Mouse (Mus musculus) forebrain, embryonic 16.5 days (tissue): ENCODE results near the gene Tmem184a. TPM values are rescaled to one million over a fixed set of nuclear protein-coding genes. Genes with fewer than 3 reads are reported as not detected.

Source experiments
- ATAC-seq: fragments of 200-750 bp; cut with Nextera tagmentation; 2 replicates; pipeline ENCODE4 v1.8.0; 2017; ENCODE audit warnings: mild to moderate bottlenecking, moderate library complexity
- H3K27ac ChIP-seq: fragments of 300-500 bp; sonication (generic); 2 replicates; pipeline ENCODE4 v1.5.1; 2014; ENCODE audit warnings: low read length, control low read depth
- H3K27me3 ChIP-seq: fragments of 300-500 bp; sonication (generic); replicated peaks from 2 replicates; pipeline ENCODE4 v1.6.1; 2014; ENCODE audit warnings: low read length; ENCODE audit not compliant: control insufficient read depth, insufficient read depth
- H3K36me3 ChIP-seq: fragments of 300-500 bp; sonication (generic); 2 replicates; pipeline ENCODE4 v1.6.1; 2014; ENCODE audit not compliant: control insufficient read depth, insufficient read depth
- H3K4me1 ChIP-seq: fragments of 300-500 bp; sonication (generic); replicated peaks from 2 replicates; pipeline ENCODE4 v1.6.1; 2014; ENCODE audit warnings: low read length; ENCODE audit not compliant: control insufficient read depth, insufficient read depth
- H3K4me2 ChIP-seq: fragments of 300-500 bp; sonication (generic); 2 replicates; pipeline ENCODE4 v1.6.1; 2014; ENCODE audit warnings: mild to moderate bottlenecking, low read length, control low read depth
- H3K4me3 ChIP-seq: fragments of 300-500 bp; sonication (generic); replicated peaks from 2 replicates; pipeline ENCODE4 v1.5.1; 2014; ENCODE audit warnings: mild to moderate bottlenecking, low read length, control low read depth
- H3K9ac ChIP-seq: fragments of 300-500 bp; sonication (generic); replicated peaks from 2 replicates; pipeline ENCODE4 v1.6.1; 2014; ENCODE audit warnings: low read depth, low read length, control low read depth
- H3K9me3 ChIP-seq: fragments of 300-500 bp; sonication (generic); 2 replicates; pipeline ENCODE4 v1.6.1; 2016; ENCODE audit warnings: low read length; ENCODE audit not compliant: control insufficient read depth
- WGBS: fragments of 180-500 bp; shearing (Covaris S2); extraction: QIAGEN DNeasy Blood & Tissue Kit; methylation state at CpG from one replicate; pipeline ENCODE4 v1.1.7; 2014; 5-methylcytosine and 5-hydroxymethylcytosine counted together
- polyA plus RNA-seq: library from polyadenylated mRNA; unstranded; fragments of >200 nt; fragmentation: Nextera tagmentation; extraction: Ambion mirVana; gene quantifications from 2 replicates; pipeline ENCODE4 v1.2.1, GENCODE M21; 2015

The Tmem184a gene
- polyA plus RNA-seq, 1 experiment from 2014 or later, result 0.29 TPM

DNA sequence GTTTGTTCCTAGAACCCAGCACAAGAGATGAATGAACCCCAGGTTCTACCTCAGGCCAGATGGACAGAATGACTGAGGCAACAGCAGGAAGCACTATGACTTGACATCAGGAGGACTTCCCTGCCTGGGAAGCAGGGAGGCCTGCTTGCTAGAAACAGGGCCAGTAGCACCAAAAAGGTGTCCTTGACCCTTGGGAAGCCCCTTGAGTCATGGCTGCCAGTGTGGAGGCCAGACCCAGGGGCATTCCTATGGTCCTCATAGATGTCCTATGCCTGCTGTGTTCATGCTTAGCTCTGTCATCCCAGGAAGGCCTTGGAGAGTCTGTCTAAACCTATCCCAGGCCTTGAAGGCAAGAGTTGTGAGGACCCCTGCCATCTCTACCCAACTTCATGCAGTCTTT is 3.3 kb downstream of the Tmem184a start:
- Histone ChIP-seq H3K4me1 (no peaks in the 10 kb centered on the region), H3K27ac (no peak overlapping the region), H3K4me3 (no peak overlapping the region), H3K9ac (no peak overlapping the region), H3K36me3 (no peaks in the 10 kb centered on the region), H3K27me3 (peaks cover 18% of the 10 kb centered on the region), H3K4me2 (no peak overlapping the region), H3K9me3 (no peaks in the 10 kb centered on the region)
- ATAC-seq, result no peak

DNA sequence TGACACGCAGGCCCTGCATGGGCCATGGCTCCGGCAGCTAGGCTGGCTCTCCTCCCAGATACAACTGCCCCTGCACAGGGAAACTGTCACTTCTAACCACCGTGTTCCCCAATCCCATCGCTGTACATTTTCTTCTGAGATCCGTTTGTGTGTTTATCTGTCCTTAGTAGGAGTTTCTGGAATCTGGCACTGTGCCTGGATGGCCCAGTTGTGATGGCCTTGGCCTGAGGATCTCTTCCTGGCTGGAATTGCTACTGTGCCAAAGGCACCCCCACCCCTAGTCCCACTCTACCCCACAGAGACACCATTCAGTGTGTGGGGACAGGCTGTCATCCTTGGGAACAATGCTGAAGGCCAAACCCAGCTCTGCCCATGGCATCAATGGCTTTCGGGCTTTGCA is 3.8 kb downstream of the Tmem184a start:
- Histone ChIP-seq H3K27me3 (peaks cover 18% of the 10 kb centered on the region), H3K4me1 (no peaks in the 10 kb centered on the region), H3K36me3 (no peaks in the 10 kb centered on the region), H3K9ac (no peak overlapping the region), H3K9me3 (no peaks in the 10 kb centered on the region), H3K4me2 (no peak overlapping the region), H3K4me3 (no peak overlapping the region), H3K27ac (no peak overlapping the region)
- 68% methylated on average over 6 of the region's 6 CpGs for WGBS
- no peak for ATAC-seq

DNA sequence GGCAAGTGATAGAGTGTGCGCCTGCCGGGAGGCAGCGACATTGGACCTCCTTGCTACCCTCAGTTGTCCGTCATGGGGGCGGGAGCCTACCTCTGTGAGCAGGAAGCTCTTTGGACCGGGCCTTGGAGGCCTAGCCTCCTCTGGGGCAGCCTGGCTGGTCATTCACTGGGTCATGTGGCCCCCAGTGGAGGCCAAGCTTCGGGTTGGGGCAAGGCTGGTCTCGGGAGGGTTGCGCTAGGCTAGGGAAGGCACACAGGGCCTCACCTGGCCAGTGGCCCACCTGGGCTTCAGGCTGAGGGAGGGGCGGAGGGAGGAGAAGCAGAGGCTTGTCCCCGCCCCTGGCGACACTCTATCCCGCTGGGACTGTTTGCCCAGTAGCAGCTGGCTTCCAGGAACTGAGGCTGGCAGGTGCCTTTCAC is 5.7 kb downstream of the Tmem184a start:
- H3K36me3 ChIP-seq, result no peaks in the 10 kb centered on the region
- no peak overlapping the region for H3K4me2 ChIP-seq
- 7% methylated on average over 12 of the region's 13 CpGs for WGBS
- no peak for ATAC-seq
- H3K9ac ChIP-seq, result no peak overlapping the region
- peaks cover 18% of the 10 kb centered on the region for H3K27me3 ChIP-seq
- no peaks in the 10 kb centered on the region for H3K4me1 ChIP-seq
- H3K27ac ChIP-seq, result no peak overlapping the region
- H3K9me3 ChIP-seq, result no peaks in the 10 kb centered on the region; the same call in 1 of the 2 replicates
- H3K4me3 ChIP-seq, result no peak overlapping the region

DNA sequence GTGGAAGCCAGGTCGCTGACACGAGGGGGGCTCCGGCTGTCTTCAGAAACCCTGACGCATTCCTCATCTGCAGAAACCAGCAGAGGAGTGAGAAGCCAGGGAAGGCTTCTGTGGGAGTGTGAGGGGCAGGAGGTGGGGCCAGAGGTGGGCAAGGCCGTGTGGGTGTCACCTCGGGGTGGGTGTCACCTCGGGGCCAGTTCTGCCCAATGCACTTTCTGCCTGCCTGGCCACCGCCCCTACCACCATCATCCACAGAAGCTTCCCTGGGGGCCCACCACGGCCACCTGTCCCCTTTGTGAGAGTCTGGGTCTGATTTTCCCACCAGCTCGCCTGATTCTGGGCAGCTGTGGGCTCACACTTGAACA is 6.6 kb downstream of the Tmem184a start:
- no peak for ATAC-seq
- Histone ChIP-seq H3K4me1 (no peaks in the 10 kb centered on the region), H3K9me3 (no peaks in the 10 kb centered on the region; the same call in 1 of the 2 replicates), H3K4me2 (no peak overlapping the region), H3K36me3 (no peaks in the 10 kb centered on the region), H3K4me3 (no peak overlapping the region), H3K27me3 (peaks cover 18% of the 10 kb centered on the region), H3K27ac (no peak overlapping the region), H3K9ac (no peak overlapping the region)
- 52% methylated on average over 10 of the region's 10 CpGs for WGBS

DNA sequence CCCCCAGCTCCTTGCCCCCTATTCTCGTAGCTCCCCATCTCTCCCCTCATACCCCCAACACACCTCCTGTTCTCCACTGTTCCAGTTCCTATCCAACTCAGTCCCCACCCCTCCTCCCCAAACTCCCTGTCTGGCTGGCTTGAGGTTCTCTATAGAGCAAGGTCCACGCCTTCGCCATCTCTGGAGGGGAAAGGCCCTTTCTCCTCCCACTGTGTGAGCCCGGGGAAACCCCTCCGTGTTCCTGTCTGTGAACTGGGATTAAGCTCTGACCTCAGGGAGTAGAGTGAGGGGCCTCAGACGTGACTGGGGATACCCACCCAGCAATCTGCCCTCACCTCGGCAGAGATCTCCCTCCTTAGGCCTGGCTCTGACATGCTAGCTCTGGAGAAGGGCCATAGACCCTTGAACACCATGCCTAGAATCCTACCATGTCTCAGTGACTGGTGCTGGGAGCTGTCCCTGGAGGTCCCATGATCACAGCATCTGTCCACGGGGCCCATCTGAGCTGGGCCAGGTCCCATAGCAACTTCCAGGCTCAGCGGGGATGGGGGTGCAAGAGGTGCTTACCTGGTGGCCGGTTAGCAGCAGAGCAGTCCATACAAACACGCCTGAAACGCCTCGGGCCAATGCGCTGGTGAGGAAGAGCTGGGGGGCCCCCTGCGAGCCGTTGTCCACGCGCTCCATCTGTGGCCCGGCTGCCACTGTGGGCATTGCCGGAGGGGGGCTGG is 7.2 kb downstream of the Tmem184a start:
- Histone ChIP-seq H3K27me3 (peaks cover 18% of the 10 kb centered on the region), H3K9me3 (no peaks in the 10 kb centered on the region; the same call in 1 of the 2 replicates), H3K4me2 (no peak overlapping the region), H3K36me3 (no peaks in the 10 kb centered on the region), H3K4me3 (no peak overlapping the region), H3K27ac (no peak overlapping the region), H3K9ac (no peak overlapping the region), H3K4me1 (no peaks in the 10 kb centered on the region)
- WGBS, result 71% methylated on average over 20 of the region's 20 CpGs
- ATAC-seq, result no peak

DNA sequence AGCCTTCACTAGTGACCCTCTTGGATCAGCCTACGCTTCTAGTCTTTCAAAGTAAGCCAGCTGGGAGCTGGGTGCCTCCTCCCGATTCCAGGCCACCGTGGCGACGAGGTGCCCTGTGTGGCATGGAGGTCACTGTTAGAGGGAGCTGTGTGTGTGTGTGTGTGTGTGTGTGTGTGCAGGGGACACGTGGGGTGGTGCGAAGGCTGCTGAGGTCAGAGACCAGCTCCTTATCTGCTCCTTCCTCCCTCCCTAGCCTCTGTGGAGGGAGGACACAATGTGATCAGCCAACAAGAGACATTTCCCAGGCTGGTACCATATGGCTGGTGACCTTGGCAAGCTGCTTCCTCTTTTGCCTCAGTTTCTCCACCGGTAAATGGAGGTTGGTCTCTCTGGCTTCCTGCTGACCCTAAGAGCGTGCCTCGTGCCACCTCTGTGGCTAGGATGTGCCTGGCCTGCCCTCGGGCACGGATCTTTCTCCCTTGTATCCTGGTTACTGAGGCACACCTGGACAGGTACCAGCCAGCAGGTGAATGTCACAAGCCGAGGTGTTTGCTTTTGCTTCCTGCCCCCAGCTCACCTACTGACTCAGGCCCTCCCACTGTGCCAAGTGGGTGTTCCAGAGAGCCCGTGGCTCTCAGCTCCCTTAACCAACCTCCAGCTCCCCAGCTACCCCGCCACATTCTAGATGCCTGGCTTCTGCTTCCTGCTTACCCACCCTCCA is 7.9 kb downstream of the Tmem184a start:
- 79% methylated on average over 15 of the region's 15 CpGs for WGBS
- H3K27me3 ChIP-seq, result peaks cover 18% of the 10 kb centered on the region
- no peaks in the 10 kb centered on the region for H3K4me1 ChIP-seq
- no peak overlapping the region for H3K4me2 ChIP-seq
- no peak overlapping the region for H3K27ac ChIP-seq
- no peak for ATAC-seq
- no peak overlapping the region for H3K9ac ChIP-seq
- H3K4me3 ChIP-seq, result no peak overlapping the region
- no peaks in the 10 kb centered on the region; the same call in 1 of the 2 replicates for H3K9me3 ChIP-seq
- no peaks in the 10 kb centered on the region for H3K36me3 ChIP-seq

DNA sequence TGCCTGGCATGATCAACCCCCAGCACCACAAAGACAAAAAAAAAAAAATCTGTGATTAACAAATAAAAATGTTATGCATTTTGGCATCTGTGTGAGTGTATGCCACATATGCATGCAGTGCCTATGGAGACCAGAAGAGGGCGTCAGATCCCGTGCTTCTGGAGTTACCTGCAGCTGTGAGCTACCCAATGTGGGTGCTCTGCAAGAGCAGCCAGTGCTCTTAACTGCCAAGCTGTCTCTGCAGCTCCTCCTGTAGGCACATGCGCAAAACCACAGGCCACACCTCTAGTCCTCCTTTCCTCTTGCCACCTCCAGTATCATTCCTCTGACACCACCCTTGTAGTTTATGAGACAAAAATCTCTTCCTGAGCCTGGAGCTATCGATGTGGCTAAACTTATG is 10.3 kb downstream of the Tmem184a start:
- H3K4me3 ChIP-seq, result no peak overlapping the region
- 50% methylated on average over 4 of the region's 4 CpGs for WGBS
- no peak overlapping the region for H3K9ac ChIP-seq
- no peak overlapping the region for H3K4me2 ChIP-seq
- no peaks in the 10 kb centered on the region for H3K4me1 ChIP-seq
- H3K36me3 ChIP-seq, result no peaks in the 10 kb centered on the region
- H3K27me3 ChIP-seq, result peaks cover 12% of the 10 kb centered on the region
- no peak overlapping the region for H3K27ac ChIP-seq
- H3K9me3 ChIP-seq, result no peaks in the 10 kb centered on the region; the same call in 1 of the 2 replicates
- ATAC-seq, result no peak

DNA sequence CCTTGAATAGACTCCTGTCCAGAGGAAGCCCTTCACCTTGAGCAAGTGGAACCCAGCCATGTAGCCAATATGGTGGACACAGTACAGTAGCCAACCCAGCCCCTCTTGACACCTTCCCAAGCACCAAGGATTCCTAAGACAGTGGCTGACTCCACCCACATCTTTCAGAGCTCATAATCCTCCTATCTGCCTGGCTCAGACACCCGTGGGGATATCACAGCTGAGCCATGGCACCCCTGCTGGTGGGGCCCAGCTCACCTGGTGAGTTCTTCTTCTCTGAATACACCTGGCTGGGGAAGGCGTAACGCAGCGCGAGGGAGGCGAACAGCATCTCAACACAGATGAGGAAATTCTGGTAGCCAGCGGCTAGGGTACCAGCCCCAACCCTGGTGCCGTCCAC is 13.8 kb downstream of the Tmem184a start:
- WGBS, result 95% methylated on average over 8 of the region's 8 CpGs
- H3K4me2 ChIP-seq, result no peak overlapping the region

DNA sequence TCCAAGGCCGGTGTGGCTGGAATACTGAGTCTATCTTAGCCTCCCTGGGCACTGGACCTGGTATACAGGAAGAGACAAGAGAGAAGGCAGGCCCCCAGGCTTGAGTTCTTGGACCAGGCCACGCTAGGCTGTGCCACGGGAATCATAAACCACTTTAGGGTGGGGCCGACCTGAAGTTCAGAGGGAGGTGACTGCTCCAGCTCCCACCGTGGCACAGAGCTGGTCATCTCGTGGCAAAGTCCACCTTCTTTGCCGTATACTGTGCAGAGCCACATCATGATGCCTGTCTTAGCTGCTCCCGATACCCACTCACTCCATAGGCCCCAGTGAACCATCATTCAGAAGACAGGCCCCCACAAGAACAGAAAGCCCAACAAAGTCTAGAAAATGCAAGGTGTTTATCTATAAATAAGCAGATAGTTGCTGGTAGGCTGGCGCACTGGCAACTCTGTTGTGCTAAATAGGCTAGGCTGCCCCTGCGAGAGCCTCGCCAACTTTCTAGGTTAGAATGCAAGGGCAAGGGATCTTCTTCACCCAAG is 15.1 kb downstream of the Tmem184a start:
- H3K4me1 ChIP-seq, result 0 out of 2 replicates have a peak, but pooled peaks cover 2% of the 10 kb centered on the region
- H3K4me2 ChIP-seq, result no peak overlapping the region
- H3K4me3 ChIP-seq, result no peak overlapping the region
- H3K36me3 ChIP-seq, result peaks cover 3% of the 10 kb centered on the region; the same call in 1 of the 2 replicates
- WGBS, result 89% methylated on average over 11 of the region's 11 CpGs
- H3K9ac ChIP-seq, result no peak overlapping the region
- no peak for ATAC-seq
- no peak overlapping the region for H3K27ac ChIP-seq
- H3K9me3 ChIP-seq, result no peaks in the 10 kb centered on the region; the same call in 1 of the 2 replicates
- no peaks in the 10 kb centered on the region for H3K27me3 ChIP-seq

More for the DNA sequence above, 13.8 kb downstream of the Tmem184a start:
- Histone ChIP-seq H3K27me3 (no peaks in the 10 kb centered on the region), H3K36me3 (no peaks in the 10 kb centered on the region), H3K9me3 (no peaks in the 10 kb centered on the region; the same call in 1 of the 2 replicates), H3K9ac (no peak overlapping the region), H3K4me1 (0 out of 2 replicates have a peak, but pooled peaks cover 2% of the 10 kb centered on the region), H3K4me3 (no peak overlapping the region), H3K27ac (no peak overlapping the region)
- no peak for ATAC-seq
